Mouse (Mus musculus) bone marrow macrophage, adult 2 months (primary cell): ENCODE data around the gene Mthfd1.

ENCODE experiments used
- CTCF ChIP-seq: IDR thresholded peaks from 2 replicates; pipeline ENCODE4 v1.5.1; 2012; ENCODE audit warnings: low read depth, mild to moderate bottlenecking, low read length, moderate library complexity
- POLR2A ChIP-seq: IDR thresholded peaks from 2 replicates; pipeline ENCODE4 v1.6.1; 2012; ENCODE audit warnings: mild to moderate bottlenecking, low read depth, low read length, borderline replicate concordance

GRCm38 (mm10) chr12:76326437-76327220, 71.5 kb downstream of the Mthfd1 start:
- no peak for TF ChIP-seq CTCF
- no peak for TF ChIP-seq POLR2A
